In genomic region chr1:162107011-162107606, GRCm38 (mm10) we compare ENCODE assay signal across 12 mouse cellular contexts.
"Had no signal": no experiment of that assay in that cellular context is flagged by ENCODE, and none has a peak within 500 bp of the region (broad histone marks: within the 10 kb centered on the region; RNA-seq: fewer than 3 reads in every experiment).

No protein-coding gene starts in this region.

- H3K9me3 ChIP-seq: limb, embryonic 12.5 days; liver, embryonic 15.5 days; midbrain, embryonic 13.5 days had no signal

- H3K9ac ChIP-seq: limb, embryonic 12.5 days; liver, embryonic 15.5 days; midbrain, embryonic 13.5 days had no signal

- H3K27me3 ChIP-seq: limb, embryonic 12.5 days; liver, embryonic 15.5 days; midbrain, embryonic 13.5 days had no signal

- H3K27ac ChIP-seq: limb, embryonic 12.5 days; liver, embryonic 15.5 days; midbrain, embryonic 13.5 days had no signal

- DNase-seq: kidney, postnatal 10 days; kidney, postnatal 4 days; lung, adult 2 months; lung, postnatal 36 days; right cerebral cortex, postnatal 14 days; thymus, postnatal 36 days had no signal

- H3K4me1 ChIP-seq: liver, embryonic 15.5 days had no signal

- H3K36me3 ChIP-seq: limb, embryonic 12.5 days; liver, embryonic 15.5 days; midbrain, embryonic 13.5 days had no signal

- H3K4me2 ChIP-seq: limb, embryonic 12.5 days; liver, embryonic 11.5 days; liver, embryonic 15.5 days; midbrain, embryonic 13.5 days had no signal

- ATAC-seq: lung, postnatal 0 days had no signal

- H3K4me3 ChIP-seq: left cerebral cortex, adult 2 months; limb, embryonic 12.5 days; liver, embryonic 15.5 days; midbrain, embryonic 13.5 days had no signal
